ENCODE assay signal across 20 mouse cellular contexts in the genomic region with DNA sequence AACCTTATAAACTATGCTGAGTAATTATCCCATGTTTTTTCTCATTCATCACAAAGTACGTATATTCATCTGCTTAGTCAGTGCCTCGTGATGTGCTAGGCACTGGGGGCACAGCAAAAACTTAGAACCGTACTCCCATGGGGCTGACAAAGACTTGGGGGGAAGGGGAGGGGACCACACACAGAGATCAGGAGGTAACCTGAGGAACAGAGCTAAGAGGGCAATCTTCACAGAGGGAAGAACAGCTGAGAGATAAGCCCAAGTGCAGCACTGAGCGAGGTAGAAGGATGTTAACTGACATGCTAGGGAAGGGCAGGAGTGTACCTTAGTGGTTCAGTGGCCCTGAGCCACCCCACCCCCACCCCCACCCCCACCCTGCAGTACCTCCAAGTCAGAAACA. TPM values are rescaled to one million over a fixed set of nuclear protein-coding genes. Genes with fewer than 3 reads are reported as not detected.
DNase-seq lines count a peak whose midpoint lies in the region; ATAC-seq and TF ChIP-seq lines count a peak whose summit lies in the region.
"Had no signal": no experiment of that assay in that cellular context is flagged by ENCODE, and none has a peak within 500 bp of the region (broad histone marks: within the 10 kb centered on the region; RNA-seq: fewer than 3 reads in every experiment).

No protein-coding gene starts in this region.

- no peak overlapping the region for H3K4me3 ChIP-seq in heart, embryonic 14.5 days (ENCODE audit: control insufficient read depth in 1 of 2, insufficient read depth in 1 of 2, low read depth in 1 of 2, low read length in 2 of 2)
- H3K4me3 ChIP-seq in C2C12 (ENCODE audit: insufficient read depth, poor library complexity, severe bottlenecking) = no peak overlapping the region
- no peak overlapping the region for H3K4me3 ChIP-seq in brown adipose tissue, adult 24 weeks (ENCODE audit: insufficient read depth, low read depth, low read length)
- no peak overlapping the region for H3K4me3 ChIP-seq in forebrain, embryonic 15.5 days
- H3K4me3 ChIP-seq: heart, embryonic 10.5 days; hindbrain, embryonic 13.5 days; neural tube, embryonic 12.5 days had no signal

- H3K27ac ChIP-seq in heart, embryonic 14.5 days (replicated peaks in 1 of 2; ENCODE audit: control insufficient read depth in 1 of 2, insufficient read depth in 1 of 2, low read depth in 2 of 2, low read length in 2 of 2) = no peak overlapping the region
- H3K27ac ChIP-seq in brown adipose tissue, adult 24 weeks (replicated peaks; ENCODE audit: low read depth, low read length) = 0 out of 2 replicates have a peak overlapping the region, but pooled peaks have one; percentile 16
- no peak overlapping the region for H3K27ac ChIP-seq in forebrain, embryonic 15.5 days (replicated peaks)
- H3K27ac ChIP-seq: neural tube, embryonic 12.5 days had no signal

- no peak overlapping the region for H3K4me2 ChIP-seq in heart, embryonic 14.5 days (ENCODE audit: low read length)
- no peak overlapping the region for H3K4me2 ChIP-seq in forebrain, embryonic 15.5 days (replicated peaks)
- H3K4me2 ChIP-seq: hindbrain, embryonic 13.5 days; neural tube, embryonic 12.5 days had no signal

- peaks cover 84% of the 10 kb centered on the region for H3K79me2 ChIP-seq in C2C12 (ENCODE audit: control insufficient read depth, insufficient read depth)

- no peaks in the 10 kb centered on the region for H3K27me3 ChIP-seq in heart, embryonic 14.5 days (ENCODE audit: control insufficient read depth, insufficient read depth, low read length)
- H3K27me3 ChIP-seq in C2C12 (ENCODE audit: control insufficient read depth, insufficient read depth, insufficient read length) = no peaks in the 10 kb centered on the region
- no peaks in the 10 kb centered on the region for H3K27me3 ChIP-seq in forebrain, embryonic 15.5 days
- H3K27me3 ChIP-seq: hindbrain, embryonic 13.5 days; neural tube, embryonic 12.5 days had no signal

- no peak for DNase-seq in heart, adult 8-10 months (ENCODE audit: low spot score)
- no peak for DNase-seq in gastrocnemius, postnatal 36 days
- no peak for DNase-seq in urinary bladder, postnatal 25 days (ENCODE audit: low spot score)
- no peak for DNase-seq in thymus, postnatal 36 days
- DNase-seq: adrenal gland, postnatal 25 days; cerebellum, adult 18-20 months; cerebellum, postnatal 25 days; gastrocnemius, postnatal 25 days; heart, postnatal 14 days; liver; right cerebral cortex, postnatal 4 days; thymus, postnatal 14 days had no signal

- intact Hi-C loops in gastrocnemius, postnatal 36 days (cut with DNase I) = no loop called here

- no peak for TF ChIP-seq CTCF in C2C12 (IDR thresholded peaks at IDR 0.05; ENCODE audit: control insufficient read depth, insufficient read depth, insufficient read length)

- no peak for ATAC-seq in heart, embryonic 14.5 days (ENCODE audit: insufficient number of reproducible peaks, insufficient read depth, low FRiP score, low read depth)
- ATAC-seq in forebrain, embryonic 15.5 days (replicated peaks) = 0 out of 2 replicates have a peak, but pooled peaks have one; percentile 29
- ATAC-seq: lung, postnatal 0 days had no signal

- 0 out of 2 replicates have a peak overlapping the region, but pooled peaks have one; percentile 13 for H3K9ac ChIP-seq in heart, embryonic 14.5 days (ENCODE audit: low read length)
- no peak overlapping the region for H3K9ac ChIP-seq in forebrain, embryonic 15.5 days (replicated peaks)
- H3K9ac ChIP-seq: hindbrain, embryonic 13.5 days; neural tube, embryonic 12.5 days had no signal

- no peaks in the 10 kb centered on the region for H3K36me3 ChIP-seq in heart, embryonic 14.5 days (ENCODE audit: control insufficient read depth, insufficient read depth, low read length)
- peaks cover 3% of the 10 kb centered on the region for H3K36me3 ChIP-seq in C2C12 (ENCODE audit: control insufficient read depth, insufficient read depth)
- H3K36me3 ChIP-seq in forebrain, embryonic 15.5 days = no peaks in the 10 kb centered on the region
- H3K36me3 ChIP-seq: heart, embryonic 10.5 days; hindbrain, embryonic 13.5 days; neural tube, embryonic 12.5 days had no signal

- no peaks in the 10 kb centered on the region for H3K9me3 ChIP-seq in heart, embryonic 14.5 days (ENCODE audit: control insufficient read depth, low read length)
- no peaks in the 10 kb centered on the region for H3K9me3 ChIP-seq in forebrain, embryonic 15.5 days
- H3K9me3 ChIP-seq: heart, embryonic 10.5 days; hindbrain, embryonic 13.5 days; neural tube, embryonic 12.5 days had no signal

- WGBS in heart, embryonic 14.5 days = 30% methylated on average over 4 of the region's 4 CpGs
- 17% methylated on average over 4 of the region's 4 CpGs for whole genome bisulfite sequencing in forebrain, embryonic 15.5 days

- H3K79me3 ChIP-seq in C2C12 (ENCODE audit: low read depth) = peaks cover 29% of the 10 kb centered on the region

- H3K4me1 ChIP-seq in heart, embryonic 14.5 days (ENCODE audit: control insufficient read depth in 2 of 2, insufficient read depth in 2 of 2, low read length in 2 of 2) = peaks cover 29 to 44% of the 10 kb centered on the region in 2 experiments
- H3K4me1 ChIP-seq in brown adipose tissue, adult 24 weeks (ENCODE audit: control insufficient read depth, insufficient read depth, insufficient read length, low read length) = peaks cover 41% of the 10 kb centered on the region
- H3K4me1 ChIP-seq in forebrain, embryonic 15.5 days = peaks cover 14% of the 10 kb centered on the region

- no peak overlapping the region for H3ac ChIP-seq in C2C12 (ENCODE audit: control insufficient read depth, insufficient read length, low read depth)

TF ChIP-seq in C2C12, 6 proteins besides CTCF, POLR2A, EP300 and RAD21:
- TF ChIP-seq MYOD1 (IDR thresholded peaks at IDR 0.05; ENCODE audit: control insufficient read depth, insufficient read length, low read depth) (peak; percentile 60), USF1 (IDR thresholded peaks at IDR 0.05; ENCODE audit: low read depth) (no peak)

RNA-seq across cellular contexts. Expression of a gene that starts 8.9 kb away (rescaled TPM):
- polyA plus RNA-seq in heart, embryonic 14.5 days (2014; fragmentation: Nextera tagmentation; extraction: Ambion mirVana) = 2.1 and 2.4 TPM in 2 replicates
- 10 to 100 TPM; 10.7 to 11.8 (median 11.0) TPM for total RNA-seq in heart, adult 8-10 months (2022)
- 11.3 TPM for polyA plus RNA-seq in C2C12 (2012; fragmentation: generic; extraction: Trizol)
- 21.5 and 32.4 TPM in 2 replicates for polyA plus RNA-seq in brown adipose tissue, adult 24 weeks (2012; ENCODE audit: insufficient read depth, insufficient read length, missing spikeins)
- 2.6 and 2.9 TPM in 2 replicates for polyA plus RNA-seq in forebrain, embryonic 15.5 days (2015; fragmentation: Nextera tagmentation; extraction: Ambion mirVana)
- total RNA-seq in gastrocnemius, postnatal 36 days (2021) = 1 to 10 TPM; 4.2 to 4.9 TPM

RNA-seq across cellular contexts. Expression of a gene that starts 47.5 kb away (rescaled TPM):
- 94.1 and 103 TPM in 2 replicates for polyA plus RNA-seq in heart, embryonic 14.5 days (2014; fragmentation: Nextera tagmentation; extraction: Ambion mirVana)
- total RNA-seq in heart, adult 8-10 months (2022) = 10 to 100 TPM; 10.1 to 18.8 (median 14.9) TPM
- 86.5 TPM for polyA plus RNA-seq in C2C12 (2012; fragmentation: generic; extraction: Trizol)
- polyA plus RNA-seq in brown adipose tissue, adult 24 weeks (2012; ENCODE audit: insufficient read depth, insufficient read length, missing spikeins) = 12.1 and 15.1 TPM in 2 replicates
- 32.7 and 34.3 TPM in 2 replicates for polyA plus RNA-seq in forebrain, embryonic 15.5 days (2015; fragmentation: Nextera tagmentation; extraction: Ambion mirVana)
- 1 to 10 TPM; 5.1 to 5.7 TPM for total RNA-seq in gastrocnemius, postnatal 36 days (2021)

RNA-seq across cellular contexts. Expression of a gene that starts 56.2 kb away (rescaled TPM):
- 55.0 and 57.0 TPM in 2 replicates for polyA plus RNA-seq in heart, embryonic 14.5 days (2014; fragmentation: Nextera tagmentation; extraction: Ambion mirVana)
- total RNA-seq in heart, adult 8-10 months (2022) = 100 to 1,000 TPM in 2 of 4 experiments, 10 to 100 TPM in 2; 80.4 to 113 (median 96.5) TPM
- polyA plus RNA-seq in C2C12 (2012; fragmentation: generic; extraction: Trizol) = 26.8 TPM
- polyA plus RNA-seq in brown adipose tissue, adult 24 weeks (2012; ENCODE audit: insufficient read depth, insufficient read length, missing spikeins) = 29.1 and 29.3 TPM in 2 replicates
- polyA plus RNA-seq in forebrain, embryonic 15.5 days (2015; fragmentation: Nextera tagmentation; extraction: Ambion mirVana) = 124 and 128 TPM in 2 replicates
- 100 to 1,000 TPM in 1 of 2 experiments, 10 to 100 TPM in 1; 82.6 to 121 TPM for total RNA-seq in gastrocnemius, postnatal 36 days (2021)
